Mouse (Mus musculus) hindbrain, embryonic 13.5 days (tissue): ENCODE data around the gene Zfp442. TPM values are rescaled to one million over a fixed set of nuclear protein-coding genes. Genes with fewer than 3 reads are reported as not detected.
"Not testable (repeated sequence)": the region's sequence is repeated elsewhere in the genome, so short reads cannot be mapped to it uniquely, and the experiment has no call there.

Experiments used
- ATAC-seq: fragments of 200-750 bp; cut with Nextera tagmentation; 2 replicates; pipeline ENCODE4 v1.8.0; 2017; ENCODE audit warnings: moderate TSS enrichment; ENCODE audit not compliant: low FRiP score
- H3K27ac ChIP-seq: fragments of 300-500 bp; sonication (generic); 2 replicates; pipeline ENCODE4 v1.5.1; 2015; ENCODE audit warnings: inconsistent platforms, mild to moderate bottlenecking, moderate library complexity
- H3K27me3 ChIP-seq: fragments of 300-500 bp; sonication (generic); 2 replicates; pipeline ENCODE4 v1.6.1; 2015; ENCODE audit warnings: mild to moderate bottlenecking, inconsistent platforms
- H3K36me3 ChIP-seq: fragments of 300-500 bp; sonication (generic); 2 replicates; pipeline ENCODE4 v1.6.1; 2015; ENCODE audit warnings: mild to moderate bottlenecking, inconsistent platforms
- H3K4me1 ChIP-seq: fragments of 300-500 bp; sonication (generic); replicated peaks from 2 replicates; pipeline ENCODE4 v1.6.1; 2015; ENCODE audit warnings: inconsistent platforms
- H3K4me2 ChIP-seq: fragments of 300-500 bp; sonication (generic); 2 replicates; pipeline ENCODE4 v1.6.1; 2015; ENCODE audit warnings: inconsistent platforms, mild to moderate bottlenecking, moderate library complexity
- H3K4me3 ChIP-seq: fragments of 300-500 bp; sonication (generic); 2 replicates; pipeline ENCODE4 v1.5.1; 2015; ENCODE audit warnings: mild to moderate bottlenecking, inconsistent platforms
- H3K9ac ChIP-seq: fragments of 300-500 bp; sonication (generic); 2 replicates; pipeline ENCODE4 v1.6.1; 2015; ENCODE audit warnings: mild to moderate bottlenecking, inconsistent platforms
- H3K9me3 ChIP-seq: fragments of 300-500 bp; sonication (generic); 2 replicates; pipeline ENCODE4 v1.6.1; 2016; ENCODE audit warnings: inconsistent platforms
- WGBS: fragments of 180-500 bp; shearing (Covaris S2); methylation state at CpG from one replicate; pipeline ENCODE4 v1.1.7; 2015; 5-methylcytosine and 5-hydroxymethylcytosine counted together
- polyA plus RNA-seq: library from polyadenylated mRNA; unstranded; fragments of >200 nt; fragmentation: Nextera tagmentation; extraction: Ambion mirVana; gene quantifications from 2 replicates; pipeline ENCODE4 v1.2.1, GENCODE M21; 2015

Zfp442 gene
- polyA plus RNA-seq: 8.0 and 9.3 TPM in 2 replicates

DNA sequence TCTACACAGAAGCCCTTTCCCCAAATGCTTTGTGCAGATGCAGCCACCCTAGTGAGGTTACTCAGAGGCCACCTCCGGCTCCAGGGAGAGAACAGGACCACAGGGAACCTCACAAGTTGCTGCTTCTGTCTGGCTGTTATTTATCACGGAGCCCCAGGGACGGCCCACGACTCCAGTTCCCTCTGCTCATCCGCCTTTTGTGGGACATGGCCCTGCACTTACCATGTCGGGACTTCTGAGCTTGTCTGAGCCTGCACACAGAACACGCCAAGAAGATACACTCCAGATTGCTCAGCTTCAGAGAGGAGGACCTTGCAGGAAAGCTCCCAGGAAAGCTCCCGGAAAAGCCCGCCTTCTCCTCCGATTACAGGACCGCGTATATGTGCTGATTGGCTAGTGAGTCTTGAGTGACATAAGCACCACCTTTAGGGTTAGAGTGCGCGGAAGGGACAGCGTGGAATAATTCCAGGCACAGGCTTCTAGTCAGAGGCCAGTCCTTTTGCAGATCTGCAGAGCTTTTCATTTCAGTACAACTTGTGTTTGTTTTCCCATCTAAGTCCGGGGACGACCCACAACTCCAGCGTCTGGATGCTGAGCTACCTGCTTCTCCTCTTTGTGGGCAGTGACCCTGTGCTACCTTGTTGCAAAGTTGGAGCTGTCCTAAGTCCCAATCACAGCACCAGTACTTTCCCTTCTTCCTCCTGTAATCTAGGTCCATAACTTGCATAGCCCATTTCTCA, at the start of gene Zfp442:
Gene Zfp442 (minus strand): TSS at position 307 of the 740 bp plus-strand sequence.
- Histone ChIP-seq H3K9ac (peak within 1 kb of the TSS; percentile 77), H3K4me3 (peak within 1 kb of the TSS; percentile 51), H3K4me2 (peak within 1 kb of the TSS; percentile 61), H3K27ac (peak within 1 kb of the TSS; percentile 58; the same call in 1 of the 2 replicates)
- H3K4me1 ChIP-seq, H3K36me3 ChIP-seq, H3K27me3 ChIP-seq, H3K9me3 ChIP-seq: not testable (repeated sequence)
- under 1% methylated on average over 18 of the region's 18 CpGs for WGBS
- peak; percentile 100 for ATAC-seq

DNA sequence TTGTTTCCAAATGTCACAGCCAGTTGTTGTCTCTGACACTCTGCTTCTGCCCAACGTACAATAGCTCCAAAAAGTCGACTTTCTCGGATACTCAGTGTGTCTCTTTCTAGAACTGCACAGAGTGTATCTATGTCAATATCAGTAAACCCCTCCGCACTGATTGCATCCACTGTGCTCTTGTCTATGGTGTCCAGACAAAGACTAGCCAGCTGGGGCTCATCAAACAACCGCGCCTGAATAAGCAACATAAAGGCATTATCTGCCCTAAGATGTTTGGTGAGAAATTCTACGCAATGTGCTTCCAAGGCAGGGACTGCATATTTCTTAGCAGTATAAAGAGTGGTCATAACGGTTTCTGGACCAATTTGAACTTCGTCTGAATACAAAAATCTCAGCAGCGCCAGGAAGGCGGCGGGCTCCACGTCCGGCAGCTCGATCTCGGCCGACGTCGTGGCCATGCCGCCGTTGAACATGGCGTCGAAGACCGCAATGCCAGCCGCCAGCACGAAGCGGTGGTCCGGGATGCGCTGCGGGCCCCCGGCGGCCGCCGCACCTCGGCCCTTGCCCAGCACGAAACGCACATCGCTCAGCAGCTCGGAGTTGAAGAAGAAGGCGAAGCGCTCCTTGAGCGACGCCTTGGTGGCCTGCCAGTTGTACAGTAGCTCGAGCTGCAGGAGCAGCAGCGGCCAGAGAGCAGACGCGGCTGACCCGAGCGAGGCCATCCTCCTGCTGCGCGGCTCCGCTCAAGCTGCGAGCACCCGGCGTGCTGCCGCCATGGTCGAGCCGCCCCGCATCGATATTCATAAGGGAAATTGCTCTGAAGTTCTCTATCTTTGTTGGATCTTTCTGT, 49.1 kb upstream of the Zfp442 start:
- not testable (repeated sequence) for H3K36me3 ChIP-seq, H3K27ac ChIP-seq, H3K27me3 ChIP-seq, H3K4me1 ChIP-seq, H3K9me3 ChIP-seq
- H3K4me3 ChIP-seq: peak overlapping the region; percentile 35
- peak; percentile 39; the same call in 1 of the 2 replicates for ATAC-seq
- peak overlapping the region; percentile 36; the same call in 1 of the 2 replicates for H3K9ac ChIP-seq
- H3K4me2 ChIP-seq: peak overlapping the region; percentile 50
- 44% methylated on average over 60 of the region's 60 CpGs for WGBS

DNA sequence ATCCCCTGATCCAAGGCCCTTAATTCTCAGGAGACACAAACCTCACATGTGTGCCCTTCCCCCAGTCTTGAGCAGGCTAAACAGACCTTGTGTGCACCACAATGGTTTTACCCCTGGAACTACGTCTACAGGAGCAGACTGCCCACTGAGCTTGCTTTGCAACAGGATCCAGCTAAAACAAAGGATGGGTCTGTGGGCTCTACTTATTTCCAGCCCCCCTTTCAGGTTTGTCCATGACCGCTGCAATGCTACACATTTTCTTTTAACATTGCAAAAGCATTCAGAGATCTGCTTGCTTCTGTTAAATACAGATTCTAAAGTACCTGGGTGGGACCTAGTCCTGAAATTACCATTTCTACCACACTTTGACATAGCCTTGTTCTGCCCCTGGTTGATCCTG, 41.7 kb upstream of the Zfp442 start:
- H3K36me3 ChIP-seq: no peaks in the 10 kb centered on the region
- no peaks in the 10 kb centered on the region for H3K27me3 ChIP-seq
- H3K4me2 ChIP-seq: no peak overlapping the region
- no peak overlapping the region for H3K4me3 ChIP-seq
- no peaks in the 10 kb centered on the region for H3K4me1 ChIP-seq
- ATAC-seq: no peak
- 72% methylated on average over 2 of the region's 2 CpGs for WGBS
- no peak overlapping the region for H3K9ac ChIP-seq
- no peak overlapping the region for H3K27ac ChIP-seq
- H3K9me3 ChIP-seq: no peaks in the 10 kb centered on the region

DNA sequence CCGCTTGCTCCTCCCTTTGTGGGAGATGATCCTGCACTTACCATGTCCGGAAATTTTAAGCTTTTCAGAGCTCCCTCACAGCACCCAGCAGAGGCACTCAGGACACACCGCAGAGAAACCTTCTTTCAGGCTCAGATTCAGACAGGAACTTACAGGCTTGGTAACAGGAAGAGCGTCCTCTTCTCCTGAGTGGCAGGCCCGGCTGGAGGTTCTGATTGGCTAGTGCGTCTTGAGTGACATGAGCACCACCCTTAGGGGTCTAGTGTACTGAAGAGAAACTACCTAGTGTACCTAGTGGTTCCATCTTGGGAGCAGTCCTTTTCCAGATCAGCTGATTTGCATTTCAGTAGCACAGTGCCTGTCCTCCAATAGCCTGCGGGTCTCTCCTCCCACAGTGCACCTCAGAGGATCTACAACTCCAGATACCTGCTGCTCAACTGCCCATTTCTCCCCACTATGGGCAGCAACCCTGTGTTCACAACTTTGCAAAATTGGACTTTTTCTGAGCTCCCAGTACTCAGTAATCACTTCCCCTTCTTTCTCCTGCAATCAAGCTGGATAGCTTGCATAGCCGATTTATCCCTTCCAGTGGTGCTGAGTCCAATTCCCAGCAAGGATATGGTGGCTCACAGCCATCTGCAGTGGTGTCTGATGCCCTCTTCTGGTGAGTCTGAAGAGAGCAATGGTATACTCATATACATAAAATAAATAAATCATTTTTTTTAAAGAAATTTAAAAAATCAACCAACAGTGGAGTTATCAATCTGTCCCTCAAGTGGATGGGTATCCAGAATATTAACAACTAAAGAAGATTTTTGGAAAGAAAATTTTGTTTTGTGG, 33.9 kb upstream of the Zfp442 start, which contains the start of gene Zfp345:
Gene Zfp345 (minus strand): TSS at position 153 of the 840 bp plus-strand sequence.
- not testable (repeated sequence) for H3K4me3 ChIP-seq, H3K36me3 ChIP-seq, H3K9ac ChIP-seq, H3K27me3 ChIP-seq, ATAC-seq, H3K4me2 ChIP-seq, H3K9me3 ChIP-seq, H3K4me1 ChIP-seq, H3K27ac ChIP-seq
- WGBS: 78% methylated on average over 8 of the region's 8 CpGs

DNA sequence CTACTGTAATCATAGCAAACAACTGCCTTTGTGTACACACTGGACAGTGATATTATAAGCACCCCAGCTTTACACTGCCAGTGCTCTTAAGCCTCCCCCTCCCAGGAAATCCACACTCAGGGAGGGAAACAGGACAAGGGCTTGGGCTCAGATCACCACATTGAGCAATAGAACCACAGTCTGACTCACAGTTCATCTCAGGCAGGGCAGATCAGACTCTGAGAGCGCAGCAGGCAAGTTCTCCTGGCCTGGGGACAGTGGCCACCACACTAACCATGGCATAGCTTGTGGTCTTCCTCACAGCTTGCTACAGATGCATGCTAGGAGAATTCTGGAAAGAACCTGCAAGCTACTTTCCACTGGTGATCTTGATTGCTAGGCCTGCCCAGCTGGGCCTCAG, 12.2 kb downstream of the Zfp442 start:
- Histone ChIP-seq H3K9me3 (peaks cover 21% of the 10 kb centered on the region), H3K36me3 (peaks cover 18% of the 10 kb centered on the region)
- H3K4me3 ChIP-seq, H3K9ac ChIP-seq, H3K27ac ChIP-seq, H3K4me1 ChIP-seq, H3K27me3 ChIP-seq, H3K4me2 ChIP-seq, ATAC-seq: not testable (repeated sequence)
- 93% methylated on average over 1 of the region's 1 CpGs for WGBS

DNA sequence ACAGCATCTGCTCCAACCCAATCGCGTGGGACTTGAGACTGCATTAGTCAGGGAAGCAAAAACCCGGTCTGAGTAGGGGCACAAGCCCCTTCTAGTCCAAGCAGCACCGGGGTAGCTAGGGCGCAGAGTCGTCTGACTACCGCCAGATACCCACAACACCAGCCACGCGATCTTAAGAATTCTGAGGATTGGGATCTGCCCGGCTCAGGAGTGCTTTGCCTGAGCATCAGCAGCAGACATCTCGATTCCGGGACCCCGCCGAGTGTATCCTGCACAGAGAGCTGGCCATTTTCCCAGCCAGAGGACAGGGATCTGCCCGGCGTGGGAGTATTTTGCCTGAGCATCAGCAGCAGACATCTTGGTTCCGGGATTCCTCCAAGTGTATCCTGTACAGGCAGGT, 39.1 kb downstream of the Zfp442 start:
- not testable (repeated sequence) for ATAC-seq, H3K27me3 ChIP-seq
- H3K9me3 ChIP-seq: peaks cover 24% of the 10 kb centered on the region

DNA sequence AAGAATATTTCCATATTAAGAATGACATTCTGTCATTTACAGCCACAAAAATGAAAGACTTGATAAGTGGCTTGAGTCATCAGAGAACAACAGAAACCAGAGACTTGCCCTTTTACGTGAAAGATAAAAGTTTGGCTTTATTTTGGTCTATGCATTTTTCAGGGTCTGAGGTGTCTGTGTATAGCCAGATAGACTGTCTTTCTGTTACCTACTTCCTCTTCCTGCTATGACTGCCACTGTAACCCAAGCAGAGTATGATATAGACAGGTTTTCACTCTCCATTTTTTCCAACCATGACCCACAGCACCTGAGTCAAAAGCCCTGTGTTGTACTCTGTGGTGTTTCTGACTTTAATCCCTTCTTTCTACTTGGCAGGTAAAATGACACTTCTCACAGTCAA, 61.1 kb downstream of the Zfp442 start:
- Histone ChIP-seq H3K36me3 (no peaks in the 10 kb centered on the region), H3K4me3 (no peak overlapping the region), H3K9me3 (0 out of 2 replicates have a peak, but pooled peaks cover 6% of the 10 kb centered on the region), H3K27ac (no peak overlapping the region), H3K4me1 (no peaks in the 10 kb centered on the region), H3K4me2 (no peak overlapping the region), H3K9ac (no peak overlapping the region), H3K27me3 (no peaks in the 10 kb centered on the region)
- WGBS: 94% methylated on average over 1 of the region's 1 CpGs
- ATAC-seq: no peak

More for the DNA sequence above, 39.1 kb downstream of the Zfp442 start:
- not testable (repeated sequence) for H3K27ac ChIP-seq, H3K4me2 ChIP-seq, H3K4me1 ChIP-seq, H3K9ac ChIP-seq, H3K4me3 ChIP-seq
- peaks cover 39% of the 10 kb centered on the region for H3K36me3 ChIP-seq
- WGBS: 90% methylated on average over 17 of the region's 17 CpGs

DNA sequence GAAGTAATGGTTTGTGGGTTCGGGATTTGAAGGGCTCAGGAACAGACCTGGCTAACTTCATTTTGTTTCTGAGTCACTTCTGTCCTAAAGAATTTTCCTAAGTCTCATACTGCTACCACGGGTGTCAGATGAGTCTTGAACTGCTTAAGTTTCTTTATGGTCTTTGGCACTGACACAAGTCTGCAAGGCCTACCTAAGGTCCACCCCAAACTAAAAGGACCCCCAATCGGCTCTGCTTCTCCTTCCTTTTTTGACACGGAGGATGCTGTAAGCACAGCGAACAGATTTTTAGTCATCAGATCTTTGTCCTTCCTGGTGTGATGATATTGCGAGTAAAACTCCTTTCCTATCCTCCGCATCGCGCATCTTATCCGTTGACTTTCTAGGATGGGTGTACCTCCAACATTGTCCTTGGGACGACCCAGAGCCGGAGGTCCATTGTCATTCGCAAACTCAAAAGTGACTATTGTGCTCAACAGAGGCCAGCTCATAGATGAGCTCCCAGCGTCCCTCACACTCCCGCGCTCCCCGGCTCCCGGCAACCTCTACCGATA, 65.7 kb downstream of the Zfp442 start:
- H3K9me3 ChIP-seq, H3K4me1 ChIP-seq, H3K36me3 ChIP-seq, ATAC-seq, H3K27me3 ChIP-seq, H3K4me2 ChIP-seq, H3K9ac ChIP-seq, H3K4me3 ChIP-seq, H3K27ac ChIP-seq: not testable (repeated sequence)
- WGBS: 96% methylated on average over 19 of the region's 19 CpGs

DNA sequence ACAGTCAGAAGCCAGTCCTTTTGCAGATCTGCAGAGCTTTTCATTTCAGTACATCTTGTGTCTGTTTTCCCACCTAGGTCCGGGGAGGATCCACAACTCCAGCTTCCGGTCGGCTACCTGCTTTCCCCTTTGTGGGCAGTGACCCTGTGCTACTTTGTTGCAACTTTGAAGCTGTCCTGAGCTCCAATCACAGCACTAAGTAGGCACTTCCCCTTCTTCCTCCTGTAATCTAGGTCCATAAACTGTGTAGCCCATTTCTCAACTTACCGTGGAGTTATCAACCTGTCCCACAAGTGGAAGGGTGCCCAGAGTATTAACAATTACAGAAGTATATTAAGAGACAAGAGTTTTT, 88.4 kb downstream of the Zfp442 start:
- WGBS: 19% methylated on average over 4 of the region's 4 CpGs
- peaks cover 8% of the 10 kb centered on the region; the same call in 1 of the 2 replicates for H3K36me3 ChIP-seq
- peak overlapping the region; percentile 93 for H3K27ac ChIP-seq
- peaks cover 5% of the 10 kb centered on the region; the same call in 1 of the 2 replicates for H3K9me3 ChIP-seq
- H3K4me2 ChIP-seq: peak overlapping the region; percentile 58
- ATAC-seq: no peak; the same call in 1 of the 2 replicates
- H3K9ac ChIP-seq: peak overlapping the region; percentile 80
- H3K27me3 ChIP-seq: no peaks in the 10 kb centered on the region
- H3K4me3 ChIP-seq: peak overlapping the region; percentile 63
- H3K4me1 ChIP-seq: 0 out of 2 replicates have a peak, but pooled peaks cover 2% of the 10 kb centered on the region

DNA sequence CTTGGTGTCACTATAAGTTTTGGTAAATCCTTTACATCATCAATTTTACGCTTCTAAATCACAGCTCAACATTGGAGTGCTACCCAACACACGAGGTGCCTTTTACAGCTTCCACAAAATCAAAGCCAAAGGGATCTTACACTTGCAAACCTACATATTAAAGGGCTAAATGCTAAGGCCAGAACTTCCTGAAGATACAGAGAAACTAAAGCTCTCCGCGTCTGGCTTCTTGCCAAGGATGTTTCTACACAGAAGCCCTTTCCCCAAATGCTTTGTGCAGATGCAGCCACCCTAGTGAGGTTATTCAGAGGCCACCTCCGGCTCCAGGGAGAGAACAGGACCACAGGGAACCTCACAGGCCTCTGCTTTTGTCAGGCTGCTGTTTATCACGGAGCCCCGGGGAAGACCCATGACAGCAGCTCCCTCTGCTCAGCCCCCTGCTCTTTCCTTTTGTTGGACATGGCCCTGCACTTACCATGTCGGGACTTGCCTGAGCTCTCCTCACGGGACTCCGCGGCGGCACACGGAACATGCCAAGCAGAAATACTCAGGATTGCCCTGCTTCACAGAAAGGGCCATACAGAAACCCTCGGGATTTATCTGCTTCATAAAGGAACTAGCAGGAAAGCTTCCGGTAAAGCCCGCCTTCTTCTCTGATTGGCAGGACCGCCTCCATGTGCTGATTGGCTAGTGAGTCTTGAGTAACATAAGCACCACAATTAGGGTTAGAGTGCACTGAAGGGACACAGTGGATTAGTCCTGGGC, 89.0 kb downstream of the Zfp442 start, which contains the start of gene 3300002I08Rik:
Gene 3300002I08Rik (minus strand): TSS at position 653 of the 765 bp plus-strand sequence.
- Histone ChIP-seq H3K27ac (peak within 1 kb of the TSS; percentile 93), H3K36me3 (peaks cover 13% of the 10 kb centered on the region), H3K4me2 (peak within 1 kb of the TSS; percentile 58), H3K4me3 (peak within 1 kb of the TSS; percentile 63), H3K9ac (peak within 1 kb of the TSS; percentile 80)
- not testable (repeated sequence) for H3K9me3 ChIP-seq, H3K4me1 ChIP-seq, H3K27me3 ChIP-seq
- WGBS: 4% methylated on average over 17 of the region's 17 CpGs
- ATAC-seq: peak; percentile 99
